Mouse (Mus musculus): Measurements from ENCODE around the gene Gdnf. TPM values are rescaled to one million over a fixed set of nuclear protein-coding genes. Genes with fewer than 3 reads are reported as not detected.

Gdnf gene
- total and polyA plus RNA-seq, 3 experiments, result not detected

DNA sequence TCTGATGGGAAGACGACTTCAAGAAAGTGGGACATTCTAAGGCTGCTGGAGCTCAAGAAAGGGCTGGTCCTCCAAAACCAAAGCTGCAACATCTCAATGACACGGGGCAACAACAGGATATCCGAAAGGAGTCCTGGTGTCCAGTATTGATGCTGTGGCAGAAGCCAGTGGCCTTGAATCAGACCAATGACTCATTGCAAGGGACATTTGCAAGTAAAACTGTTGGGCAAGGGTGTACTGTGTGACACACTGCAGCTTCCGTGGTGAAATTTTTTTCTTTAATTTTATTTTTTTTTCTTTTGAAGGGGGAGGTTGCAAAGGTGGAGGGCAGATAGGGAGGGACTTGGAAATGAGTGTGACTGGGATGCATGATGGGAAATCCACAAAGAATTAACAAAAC lies 31.8 kb downstream of the Gdnf start (continued):
- no peak for TF ChIP-seq ELF1 (IDR thresholded peaks at IDR 0.05; ENCODE audit: low read depth, low read length)
- no peak for TF ChIP-seq POLR2AphosphoS5 (IDR thresholded peaks at IDR 0.05; ENCODE audit: borderline replicate concordance, low read depth, low read length)

DNA sequence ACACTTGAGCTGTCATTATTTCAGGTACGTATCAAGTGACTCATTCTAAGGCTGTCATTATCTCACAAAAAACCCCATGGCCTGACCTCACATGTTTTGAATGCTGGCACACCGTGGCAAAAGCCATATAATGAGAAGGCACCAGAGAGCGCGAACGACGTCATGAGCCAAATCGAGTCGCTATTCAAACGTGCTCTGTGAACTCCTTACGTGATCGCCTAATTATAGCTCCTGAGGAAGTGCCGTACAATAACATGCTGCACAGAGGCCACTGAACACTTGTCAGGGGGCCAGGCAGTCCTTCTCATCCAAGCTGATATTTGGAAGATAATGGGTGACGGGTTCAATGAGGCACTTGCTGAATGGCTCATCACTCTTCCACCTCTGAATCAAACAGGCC lies 46.8 kb downstream of the Gdnf start:
- H3K9ac ChIP-seq (ENCODE audit: control insufficient read depth, low read depth, low read length, poor library complexity, severe bottlenecking), result no peak overlapping the region
- H3K27me3 ChIP-seq (ENCODE audit: control insufficient read depth in 1 of 2, insufficient read depth in 2 of 2, low read length in 2 of 2), result peaks cover 2% of the 10 kb centered on the region in 2 experiments; a peak in 2 of 4 replicates
- no peak for DNase-seq (ENCODE audit: low read depth, low spot score)
- no peaks in the 10 kb centered on the region for H3K36me3 ChIP-seq (ENCODE audit: control insufficient read depth in 1 of 2, insufficient read depth in 2 of 2, low read length in 2 of 2)
- no peak overlapping the region for H3K27ac ChIP-seq (ENCODE audit: control insufficient read depth, low read depth, low read length)
- H3K9me3 ChIP-seq (replicated peaks; ENCODE audit: insufficient read depth, low read length), result no peaks in the 10 kb centered on the region
- H3K4me1 ChIP-seq (ENCODE audit: control insufficient read depth in 1 of 2, insufficient read depth in 2 of 2, low read length in 2 of 2), result no peaks in the 10 kb centered on the region
- H3K79me2 ChIP-seq (ENCODE audit: control insufficient read depth, insufficient read depth, low read length, poor library complexity), result no peaks in the 10 kb centered on the region
- TF ChIP-seq BHLHE40 (IDR thresholded peaks at IDR 0.05; ENCODE audit: borderline replicate concordance, low read depth, low read length) (no peak), NELFE (IDR thresholded peaks at IDR 0.05; ENCODE audit: low read depth, low read length) (no peak), ZC3H11A (IDR thresholded peaks at IDR 0.05; ENCODE audit: low read depth, low read length) (no peak), MAZ (IDR thresholded peaks at IDR 0.05; ENCODE audit: low read depth, low read length) (no peak), RCOR1 (IDR thresholded peaks at IDR 0.05; ENCODE audit: low read depth, low read length) (no peak)
- H3K4me3 ChIP-seq (ENCODE audit: control insufficient read depth in 1 of 2, insufficient read depth in 1 of 2, low read depth in 2 of 2, low read length in 2 of 2), result no peak overlapping the region

DNA sequence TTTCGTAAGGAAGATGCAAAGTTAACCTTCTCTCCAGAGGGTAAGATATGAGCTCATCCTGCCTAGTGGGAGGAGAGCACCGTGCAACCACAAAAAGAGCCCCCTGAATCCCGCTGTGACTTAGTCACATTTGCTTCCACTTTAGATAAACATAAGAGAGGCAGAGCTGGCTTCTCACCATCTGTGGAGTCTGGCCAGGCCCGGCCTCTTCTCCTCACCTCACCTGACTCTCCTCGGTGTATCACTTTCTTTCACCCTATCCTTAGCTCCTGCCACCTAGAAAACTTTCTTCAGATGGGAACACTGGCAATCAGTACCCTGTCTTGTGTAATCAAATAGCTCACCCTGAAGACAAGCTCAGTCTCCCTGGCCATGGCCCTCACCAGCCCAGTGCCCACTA lies 48.2 kb downstream of the Gdnf start:
- TF ChIP-seq EP300 (IDR thresholded peaks at IDR 0.05; ENCODE audit: low read depth in 1 of 2, low read length in 2 of 2), result no peak
- no peak for TF ChIP-seq MAX (IDR thresholded peaks at IDR 0.05; ENCODE audit: low read length)
- no peak for TF ChIP-seq UBTF (IDR thresholded peaks at IDR 0.05; ENCODE audit: borderline replicate concordance, insufficient read depth, low read depth, low read length)
- TF ChIP-seq NELFE (IDR thresholded peaks at IDR 0.05; ENCODE audit: low read depth, low read length), result no peak
- TF ChIP-seq RAD21 (IDR thresholded peaks at IDR 0.05; ENCODE audit: low read depth, low read length), result no peak
- no peak for TF ChIP-seq TBP (IDR thresholded peaks at IDR 0.05; ENCODE audit: low read depth, low read length)
- TF ChIP-seq HCFC1 (IDR thresholded peaks at IDR 0.05; ENCODE audit: low read depth, low read length), result no peak
- TF ChIP-seq MYB (IDR thresholded peaks at IDR 0.05; ENCODE audit: low read depth, low read length), result no peak
- TF ChIP-seq MAFK (IDR thresholded peaks at IDR 0.05; ENCODE audit: borderline replicate concordance, low read depth, low read length), result no peak
- TF ChIP-seq E2F4 (IDR thresholded peaks at IDR 0.05; ENCODE audit: borderline replicate concordance, low read depth, low read length), result no peak
- TF ChIP-seq POLR2AphosphoS2 (IDR thresholded peaks at IDR 0.05; ENCODE audit: low read length), result no peak
- no peak for TF ChIP-seq MAZ (IDR thresholded peaks at IDR 0.05; ENCODE audit: low read depth, low read length)
- no peak for TF ChIP-seq SMC3 (IDR thresholded peaks at IDR 0.05; ENCODE audit: low read depth, low read length)
- TF ChIP-seq MYC (IDR thresholded peaks at IDR 0.05; ENCODE audit: low read depth, low read length), result no peak
- H3K27me3 ChIP-seq (ENCODE audit: control insufficient read depth in 1 of 2, insufficient read depth in 2 of 2, low read length in 2 of 2), result peaks cover 2% of the 10 kb centered on the region in 2 experiments; a peak in 2 of 4 replicates
- no peaks in the 10 kb centered on the region for H3K4me1 ChIP-seq (ENCODE audit: control insufficient read depth in 1 of 2, insufficient read depth in 2 of 2, low read length in 2 of 2)
- no peaks in the 10 kb centered on the region for H3K9me3 ChIP-seq (replicated peaks; ENCODE audit: insufficient read depth, low read length)
- no peaks in the 10 kb centered on the region for H3K36me3 ChIP-seq (ENCODE audit: control insufficient read depth in 1 of 2, insufficient read depth in 2 of 2, low read length in 2 of 2)
- H3K79me2 ChIP-seq (ENCODE audit: control insufficient read depth, insufficient read depth, low read length, poor library complexity), result no peaks in the 10 kb centered on the region
- H3K27ac ChIP-seq (ENCODE audit: control insufficient read depth, low read depth, low read length), result no peak overlapping the region
- DNase-seq (ENCODE audit: low read depth, low spot score), result no peak
- H3K4me3 ChIP-seq (ENCODE audit: control insufficient read depth in 1 of 2, insufficient read depth in 1 of 2, low read depth in 2 of 2, low read length in 2 of 2), result no peak overlapping the region
- H3K9ac ChIP-seq (ENCODE audit: control insufficient read depth, low read depth, low read length, poor library complexity, severe bottlenecking), result no peak overlapping the region

Data from MEL (cell line).